Mouse (Mus musculus): ENCODE measurements around the gene Gipc1.

Gipc1 gene

DNA sequence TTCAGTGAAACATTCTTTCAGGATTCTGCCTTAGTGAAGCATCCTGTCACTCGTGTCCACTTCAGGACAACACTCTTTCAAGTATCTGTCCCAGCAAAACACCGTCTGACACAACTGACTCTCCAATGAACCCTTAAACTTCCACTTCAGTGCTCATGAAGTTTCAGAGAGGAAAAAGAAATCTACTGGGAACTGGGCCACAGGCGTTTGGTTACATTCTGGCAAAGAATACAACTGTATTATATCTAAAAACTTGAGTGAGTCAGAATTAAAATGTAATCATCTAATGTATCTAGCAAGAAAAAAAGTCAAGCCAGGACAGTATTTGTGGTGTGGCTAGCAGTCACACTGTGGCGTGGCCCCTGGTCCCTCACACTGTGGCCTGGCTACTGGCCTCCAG, 13.6 kb upstream of the Gipc1 start:
- in situ Hi-C loops (cut with MboI; ENCODE audit: unreplicated experiment in 2 of 2), result no loop called here

GRCm38 (mm10) chr8:83639649-83640048, 12.8 kb upstream of the Gipc1 start:
- in situ Hi-C loops (cut with MboI; ENCODE audit: unreplicated experiment in 2 of 2), result no loop called here

GRCm38 (mm10) chr8:83647511-83647910, 5.0 kb upstream of the Gipc1 start:
- in situ Hi-C loops (cut with MboI; ENCODE audit: unreplicated experiment in 2 of 2), result no loop called here

DNA sequence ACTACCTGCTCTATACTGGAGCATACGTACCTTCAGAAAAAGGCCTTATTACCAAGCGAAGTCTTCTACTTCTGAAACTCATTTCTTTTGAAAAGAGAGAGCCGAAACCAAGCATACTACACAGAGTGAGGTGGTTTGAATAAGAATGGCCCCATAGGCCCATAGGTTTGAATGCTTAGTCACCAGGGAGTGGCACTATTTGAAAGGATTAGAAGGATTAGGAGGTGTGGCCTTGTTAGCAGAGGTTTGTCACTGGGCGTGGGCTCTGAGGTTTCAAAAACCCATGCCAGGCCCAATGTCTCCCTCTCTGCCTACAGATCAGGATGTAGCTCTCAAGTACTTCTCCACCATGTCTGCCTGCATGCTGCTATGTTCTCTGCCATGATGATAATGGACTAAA, 4.4 kb upstream of the Gipc1 start:
- in situ Hi-C loops (cut with MboI; ENCODE audit: unreplicated experiment in 2 of 2), result no loop called here

DNA sequence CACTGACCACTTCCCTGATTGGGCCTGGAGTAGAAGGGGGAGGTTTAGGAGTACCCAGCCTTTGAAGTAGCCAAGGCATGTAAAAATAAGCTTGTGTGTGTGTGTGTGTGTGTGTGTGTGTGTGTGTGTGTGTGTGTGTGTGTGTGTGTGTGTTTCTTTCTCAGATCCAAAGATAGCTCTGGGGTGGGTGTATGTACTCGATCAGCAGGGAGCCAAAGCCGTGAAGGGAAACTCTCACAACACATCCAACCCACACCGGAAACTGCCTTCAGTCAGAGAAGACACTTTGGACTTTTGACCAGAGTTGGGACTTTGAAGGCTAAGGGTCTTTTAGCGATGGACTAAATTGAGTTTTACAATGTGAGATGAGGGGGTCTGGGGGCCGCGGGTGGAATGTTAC, 2.8 kb upstream of the Gipc1 start:
- in situ Hi-C loops (cut with MboI; ENCODE audit: unreplicated experiment in 2 of 2), result no loop called here

GRCm38 (mm10) chr8:83652744-83653661, 526 bp downstream of the Gipc1 start:
- in situ Hi-C loops (cut with MboI; ENCODE audit: unreplicated experiment in 2 of 2), result no loop called here

GRCm38 (mm10) chr8:83653662-83654017, 1.2 kb downstream of the Gipc1 start:
- in situ Hi-C loops (cut with MboI; ENCODE audit: unreplicated experiment in 2 of 2), result no loop called here

GRCm38 (mm10) chr8:83654725-83655124, 2.2 kb downstream of the Gipc1 start:
- in situ Hi-C loops (cut with MboI; ENCODE audit: unreplicated experiment in 2 of 2), result loop anchor here in 1 of 2 experiments (5.0 kb wide), 1 partner anchor 243 kb away; no protein-coding TSS in a partner anchor

DNA sequence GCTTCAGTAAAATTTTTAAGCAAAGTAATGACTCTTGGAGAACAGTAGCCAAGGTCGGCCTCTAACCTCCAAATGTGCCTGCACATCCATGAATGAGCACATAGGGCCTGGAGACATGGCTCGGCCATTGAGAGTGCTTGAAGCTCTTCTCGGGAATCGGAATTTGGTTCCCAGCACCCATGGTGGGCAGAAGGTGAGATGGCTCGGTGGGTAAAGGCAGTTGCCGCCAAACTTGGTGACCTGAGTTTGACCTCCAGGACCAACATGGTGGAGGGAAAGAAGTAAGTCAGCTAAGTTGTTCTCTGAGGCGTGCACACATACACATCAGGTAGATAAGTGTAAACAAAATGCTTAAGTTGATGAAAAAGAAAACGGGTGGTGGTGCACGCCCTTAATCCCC, 3.6 kb downstream of the Gipc1 start:
- in situ Hi-C loops (cut with MboI; ENCODE audit: unreplicated experiment in 2 of 2), result loop anchor here in 1 of 2 experiments (5.0 kb wide), 1 partner anchor 241 kb away; no protein-coding TSS in a partner anchor

DNA sequence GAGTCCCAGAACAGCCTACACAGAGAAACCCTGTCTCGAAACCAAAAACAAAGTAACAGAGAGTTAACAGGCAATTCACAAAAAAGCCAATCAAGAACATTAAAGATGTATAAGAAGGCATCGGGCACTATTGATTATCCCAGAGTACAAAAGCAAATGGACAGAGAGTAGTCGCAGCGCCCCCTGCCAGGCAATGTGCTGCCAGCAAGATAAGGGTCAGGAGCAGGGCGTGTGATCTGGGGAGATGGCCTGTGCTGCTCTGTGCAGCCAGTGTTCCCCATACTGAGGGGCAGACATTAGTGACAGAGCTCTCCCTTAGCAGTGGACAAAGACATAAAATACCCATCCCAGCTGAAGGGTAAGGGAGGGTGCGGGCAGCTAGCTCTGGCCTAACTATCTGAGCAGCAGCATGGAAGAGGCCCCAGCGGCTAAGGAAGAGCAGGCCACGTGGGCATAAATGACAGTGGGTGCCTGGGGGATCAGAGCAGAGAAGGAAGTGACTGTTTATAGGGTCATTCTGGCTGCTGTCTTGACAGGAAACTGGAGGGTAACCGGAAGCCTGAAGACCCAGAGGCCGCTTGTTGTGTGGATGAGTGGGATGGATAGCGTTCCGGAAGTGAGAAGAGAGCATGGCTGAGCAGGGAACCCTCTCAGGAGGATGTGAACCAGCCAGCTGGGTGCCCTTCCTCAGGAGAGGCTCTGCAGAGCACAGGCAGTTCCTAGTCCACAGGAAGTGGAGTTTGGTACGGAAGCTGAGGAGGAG, 4.2 kb downstream of the Gipc1 start:
- in situ Hi-C loops (cut with MboI; ENCODE audit: unreplicated experiment in 2 of 2), result loop anchor here in 1 of 2 experiments (5.0 kb wide), 1 partner anchor 241 kb away; no protein-coding TSS in a partner anchor

DNA sequence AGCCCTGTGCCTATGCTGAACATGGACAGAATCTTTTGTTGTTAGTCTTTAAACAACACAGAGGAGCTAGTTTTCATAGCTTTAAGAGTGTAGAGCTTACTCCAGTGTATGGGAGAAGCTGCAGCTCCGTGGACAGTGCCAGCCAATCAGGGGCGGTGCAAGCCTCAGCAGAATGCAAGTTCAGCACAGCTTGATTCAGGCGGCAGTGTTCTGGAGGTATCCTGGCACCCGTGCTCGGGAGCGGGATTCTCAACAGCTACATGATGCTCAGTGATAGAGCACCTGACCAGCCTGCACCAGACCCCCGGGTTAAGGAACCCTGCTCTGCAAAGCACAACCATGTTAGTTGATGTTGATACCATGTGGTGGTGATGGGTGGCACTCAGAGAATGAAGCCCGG, 8.1 kb downstream of the Gipc1 start:
- in situ Hi-C loops (cut with MboI; ENCODE audit: unreplicated experiment in 2 of 2), result loop anchor here in 1 of 2 experiments (5.0 kb wide), 1 partner anchor 237 kb away; no protein-coding TSS in a partner anchor

DNA sequence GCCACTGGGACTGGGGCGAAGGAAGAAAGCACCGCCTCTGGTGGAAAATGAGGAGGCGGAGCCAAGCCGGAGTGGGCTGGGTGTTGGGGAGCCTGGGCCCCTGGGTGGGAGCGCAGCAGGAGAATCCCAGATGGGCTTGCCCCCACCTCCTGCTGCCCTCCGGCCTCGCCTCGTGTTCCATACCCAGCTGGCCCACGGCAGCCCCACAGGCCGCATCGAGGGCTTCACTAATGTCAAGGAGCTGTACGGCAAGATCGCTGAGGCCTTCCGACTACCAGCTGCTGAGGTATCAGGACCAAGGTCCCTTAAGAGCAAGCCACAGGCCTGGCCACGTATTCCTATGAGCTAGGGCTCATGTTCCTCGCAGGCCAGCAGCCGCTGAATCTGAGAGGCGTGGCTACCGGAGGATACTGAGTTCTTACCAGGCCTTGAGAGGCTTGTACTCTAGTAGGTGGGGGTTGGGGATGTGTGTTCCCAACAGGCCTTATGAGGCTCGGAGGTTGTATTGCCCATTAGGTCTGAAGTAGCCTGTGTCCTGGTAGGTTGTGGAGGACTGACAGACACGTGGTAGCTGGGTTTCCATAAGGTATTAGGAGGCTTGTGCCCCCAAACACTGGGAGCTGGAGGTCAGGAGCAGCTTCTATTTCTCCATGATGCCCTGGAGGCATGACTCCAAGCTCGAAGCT, 8.7 kb downstream of the Gipc1 start:
- in situ Hi-C loops (cut with MboI; ENCODE audit: unreplicated experiment in 2 of 2), result loop anchor here in 1 of 2 experiments (5.0 kb wide), 1 partner anchor 236 kb away; no protein-coding TSS in a partner anchor

GRCm38 (mm10) chr8:83662421-83662826, 9.9 kb downstream of the Gipc1 start:
- in situ Hi-C loops (cut with MboI; ENCODE audit: unreplicated experiment in 2 of 2), result loop anchor here in 1 of 2 experiments (5.0 kb wide), 1 partner anchor 235 kb away; no protein-coding TSS in a partner anchor

DNA sequence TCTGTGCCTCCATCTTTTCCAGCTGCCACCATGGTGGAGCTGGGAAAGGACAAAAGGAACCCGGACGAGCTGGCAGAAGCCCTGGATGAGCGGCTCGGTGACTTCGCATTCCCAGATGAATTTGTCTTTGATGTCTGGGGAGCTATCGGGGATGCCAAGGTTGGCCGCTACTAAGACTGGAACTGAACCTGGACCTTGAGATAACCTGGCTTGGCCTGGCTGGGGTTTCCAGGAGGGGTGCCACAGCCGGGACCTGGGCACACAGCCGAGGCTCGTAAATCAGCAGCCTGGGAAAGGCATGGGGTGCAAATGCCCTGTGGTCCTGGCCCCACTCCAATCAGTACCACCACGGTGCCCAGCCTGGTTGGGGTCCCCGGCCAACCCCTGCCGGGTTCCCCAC, 11.6 kb downstream of the Gipc1 start:
- in situ Hi-C loops (cut with MboI; ENCODE audit: unreplicated experiment in 2 of 2), result loop anchor here in 1 of 2 experiments (5.0 kb wide), 1 partner anchor 233 kb away; no protein-coding TSS in a partner anchor

DNA sequence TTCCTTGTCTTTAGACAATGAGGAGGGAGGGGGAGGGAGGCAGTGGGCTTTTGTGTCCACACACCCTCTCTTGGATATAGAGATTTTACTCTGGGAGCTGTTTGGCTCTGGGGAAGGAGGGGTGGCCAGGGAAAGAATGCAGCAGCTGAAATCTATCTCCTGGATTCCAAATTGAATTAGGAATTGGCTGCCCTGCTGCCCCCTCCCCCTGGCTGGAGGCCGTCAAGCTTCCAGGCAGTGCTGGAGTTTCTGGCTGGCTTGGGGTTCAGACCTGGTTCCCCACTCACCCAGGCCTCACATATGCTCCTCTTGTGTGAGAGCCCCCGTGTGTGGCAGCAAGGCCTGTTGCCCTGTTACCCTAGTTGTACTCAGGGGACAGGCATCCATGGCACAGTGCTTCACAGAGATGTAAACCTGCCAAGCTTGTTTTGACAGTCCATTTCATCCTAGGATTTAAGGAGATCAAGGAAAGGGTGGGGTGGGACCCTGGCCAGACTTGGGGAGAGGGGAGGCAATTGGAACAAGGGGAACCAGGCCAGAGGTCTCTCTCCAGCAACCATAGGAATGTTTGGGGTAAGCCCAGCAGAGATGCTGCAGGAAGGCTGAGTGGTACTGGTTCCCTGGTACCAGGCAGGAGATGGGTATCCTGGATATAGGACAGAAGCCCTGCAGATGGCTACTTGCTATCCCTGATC, 12.6 kb downstream of the Gipc1 start:
- in situ Hi-C loops (cut with MboI; ENCODE audit: unreplicated experiment in 2 of 2), result loop anchor here (5.0 kb wide), 3 partner anchors 52 to 232 kb away; partner anchors contain the start of gene Ddx39 (in 1 of the 2)

DNA sequence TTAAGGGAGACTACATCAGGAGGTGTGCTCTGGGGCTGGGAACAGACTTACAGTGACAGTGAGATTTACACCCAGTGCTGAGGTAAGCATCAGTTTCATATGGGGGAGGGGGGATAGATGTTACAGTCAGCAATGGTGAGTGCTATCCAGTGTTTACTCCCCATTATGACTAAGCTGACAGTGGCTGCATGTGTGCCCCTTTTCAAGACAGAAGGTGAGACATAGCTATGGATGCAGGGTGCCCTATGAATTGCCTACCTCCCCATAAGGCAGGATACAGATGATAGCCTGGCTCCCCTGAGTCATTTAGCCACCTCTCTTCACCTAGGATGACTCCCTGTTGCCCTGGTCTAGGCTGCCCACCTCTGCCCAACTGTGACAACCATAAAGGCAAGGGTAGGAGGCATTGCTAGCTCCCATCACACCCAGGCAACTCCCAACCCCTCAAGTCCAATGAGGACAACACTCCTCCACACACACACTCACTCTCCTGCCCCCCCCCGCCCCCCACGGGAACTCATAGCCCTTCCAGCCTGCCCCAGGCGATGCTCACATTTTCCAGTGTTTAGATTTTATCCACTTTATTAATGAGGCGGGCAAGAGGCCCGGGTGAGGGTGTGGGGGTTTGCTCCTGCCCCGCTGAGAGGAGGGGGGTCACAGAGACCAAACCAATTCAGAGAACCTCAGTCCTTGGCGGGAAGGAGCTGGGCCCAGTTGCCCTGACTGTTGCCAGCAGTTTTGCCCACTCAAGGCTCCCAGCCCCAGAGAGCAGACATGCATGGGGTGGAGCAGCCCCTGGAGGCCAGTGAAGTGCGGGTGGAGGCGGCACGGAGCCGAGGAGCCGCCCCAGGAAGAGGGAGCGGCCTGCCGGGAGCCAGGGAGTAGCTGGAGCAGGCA, 13.7 kb downstream of the Gipc1 start, which contains the start of gene Ptger1:
Gene Ptger1 (plus strand): TSS at position 710 of the 897 bp plus-strand sequence.
- in situ Hi-C loops (cut with MboI; ENCODE audit: unreplicated experiment in 2 of 2), result loop anchor here (5.0 kb wide), 2 partner anchors 51 to 56 kb away; partner anchors contain the start of gene Ddx39 (in 1 of the 2)

GRCm38 (mm10) chr8:83666866-83667234, 14.4 kb downstream of the Gipc1 start:
- in situ Hi-C loops (cut with MboI; ENCODE audit: unreplicated experiment in 2 of 2), result loop anchor here (5.0 kb wide), 2 partner anchors 50 to 55 kb away; partner anchors contain the start of gene Ddx39 (in 1 of the 2)

DNA sequence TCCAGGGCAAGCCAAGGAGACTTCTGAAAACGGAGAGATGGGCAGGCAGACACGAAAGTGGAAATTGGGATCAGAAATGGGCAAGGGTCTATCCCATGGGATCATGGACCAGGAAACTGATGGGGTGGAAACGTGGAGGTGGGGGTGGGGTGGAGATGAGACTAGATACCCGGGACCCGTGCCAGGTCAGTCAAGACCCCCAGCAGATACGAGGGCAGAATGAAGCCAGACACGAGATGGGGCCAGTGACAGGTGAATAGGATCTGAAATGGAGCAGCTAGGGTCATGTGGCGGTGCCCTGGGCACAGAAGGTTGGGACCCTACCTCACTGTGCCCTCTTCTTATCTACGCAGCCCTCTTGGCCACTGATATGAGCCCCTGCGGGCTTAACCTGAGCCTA, 15.0 kb downstream of the Gipc1 start:
- in situ Hi-C loops (cut with MboI; ENCODE audit: unreplicated experiment in 2 of 2), result loop anchor here (5.0 kb wide), 2 partner anchors 50 to 55 kb away; partner anchors contain the start of gene Ddx39 (in 1 of the 2)
